Mouse (Mus musculus) small intestine, adult 2 months (tissue): ENCODE results near the gene Selenov. TPM values are rescaled to one million over a fixed set of nuclear protein-coding genes. Genes with fewer than 3 reads are reported as not detected.

Source experiments
- H3K27ac ChIP-seq: fragments of 200-500 bp; 2 replicates; pipeline ENCODE4 v1.5.1; 2012; ENCODE audit warnings: low read depth, low read length, control low read depth, inconsistent platforms; ENCODE audit not compliant: insufficient read depth
- H3K27me3 ChIP-seq: fragments of 200-500 bp; 2 replicates; pipeline ENCODE4 v1.6.1; 2012; ENCODE audit warnings: mild to moderate bottlenecking, moderate library complexity, low read length, inconsistent platforms; ENCODE audit not compliant: control insufficient read depth, insufficient read depth
- H3K36me3 ChIP-seq: fragments of 200-500 bp; 2 replicates; pipeline ENCODE4 v1.6.1; 2012; ENCODE audit warnings: mild to moderate bottlenecking, low read length, control low read depth, inconsistent platforms; ENCODE audit not compliant: control insufficient read depth, insufficient read depth
- H3K4me1 ChIP-seq: fragments of 200-500 bp; 2 replicates; pipeline ENCODE4 v1.6.1; 2012; ENCODE audit warnings: low read length, inconsistent platforms, mixed read lengths; ENCODE audit not compliant: control insufficient read depth, insufficient read depth, insufficient read length
- H3K4me3 ChIP-seq: fragments of 200-500 bp; 2 replicates; pipeline ENCODE4 v1.5.1; 2012; ENCODE audit warnings: low read depth, mild to moderate bottlenecking, control low read depth, inconsistent platforms, low read length, moderate library complexity
- CTCF ChIP-seq: fragments of 200-500 bp; IDR thresholded peaks from 2 replicates; pipeline ENCODE4 v1.5.1; 2012; ENCODE audit warnings: low read depth, mild to moderate bottlenecking, control low read depth, inconsistent platforms, low read length, moderate library complexity, mixed read lengths; ENCODE audit not compliant: insufficient replicate concordance, insufficient read length; ENCODE audit errors: extremely low read depth
- POLR2A ChIP-seq: fragments of 200-500 bp; IDR thresholded peaks from 2 replicates; pipeline ENCODE4 v1.6.1; 2012; ENCODE audit warnings: low read depth, mild to moderate bottlenecking, control low read depth, inconsistent platforms, low read length, moderate library complexity
- WGBS: fragments of 180-500 bp; shearing (Covaris S2); methylation state at CpG from one replicate; pipeline ENCODE4 v1.1.7; 2018; 5-methylcytosine and 5-hydroxymethylcytosine counted together
- polyA plus RNA-seq: library from polyadenylated mRNA; depleted of rRNA; stranded (reverse); fragments of >200 nt; gene quantifications from 2 replicates; pipeline ENCODE4 v1.2.3, GENCODE M21; 2012; rRNA removed

Selenov gene
- not detected in 2 replicates for polyA plus RNA-seq

- Histone ChIP-seq H3K27me3 (peaks cover 48% of the 10 kb centered on the region), H3K36me3 (no peaks in the 10 kb centered on the region), H3K4me1 (peaks cover 10% of the 10 kb centered on the region), H3K4me3 (no peak within 1 kb of the TSS), H3K27ac (no peak within 1 kb of the TSS)
- WGBS = 3% methylated on average over 52 of the region's 52 CpGs
- TF ChIP-seq CTCF (no peak), POLR2A (no peak)
Observed at GRCm38 (mm10) chr7:28290638-28291590, at the start of gene Selenov. Gene Selenov, minus strand, starts transcription at chr7:28291186.

- no peaks in the 10 kb centered on the region for H3K27me3 ChIP-seq
- H3K27ac ChIP-seq = peak overlapping the region; percentile 97
- 49% methylated on average over 19 of the region's 19 CpGs for WGBS
- H3K36me3 ChIP-seq = no peaks in the 10 kb centered on the region
- H3K4me1 ChIP-seq = peaks cover 15% of the 10 kb centered on the region
- no peak overlapping the region for H3K4me3 ChIP-seq
- no peak for TF ChIP-seq POLR2A
- no peak for TF ChIP-seq CTCF
Observed at GRCm38 (mm10) chr7:28339213-28339917, 48.4 kb upstream of the Selenov start.

- H3K4me1 ChIP-seq = peaks cover 15% of the 10 kb centered on the region
- 1% methylated on average over 77 of the region's 77 CpGs for WGBS
- peak within 1 kb of the TSS; percentile 97 for H3K27ac ChIP-seq
- peak within 1 kb of the TSS; percentile 85 for H3K4me3 ChIP-seq
- H3K36me3 ChIP-seq = peaks cover 3% of the 10 kb centered on the region; the same call in 1 of the 2 replicates
- TF ChIP-seq CTCF = no peak
- peak; percentile 77 for TF ChIP-seq POLR2A
- no peaks in the 10 kb centered on the region for H3K27me3 ChIP-seq
Observed at GRCm38 (mm10) chr7:28338108-28338998, 47.4 kb upstream of the Selenov start, which contains the start of gene Supt5. Gene Supt5, minus strand, starts transcription at chr7:28338746.

GRCm38 (mm10) chr7:28335471-28335870 is 44.5 kb upstream of the Selenov start:
- no peaks in the 10 kb centered on the region for H3K27me3 ChIP-seq
- no peak overlapping the region for H3K27ac ChIP-seq
- no peak overlapping the region for H3K4me3 ChIP-seq
- H3K4me1 ChIP-seq = 0 out of 2 replicates have a peak, but pooled peaks cover 6% of the 10 kb centered on the region
- TF ChIP-seq CTCF = no peak
- TF ChIP-seq POLR2A = no peak
- 85% methylated on average over 2 of the region's 2 CpGs for WGBS
- H3K36me3 ChIP-seq = peaks cover 12% of the 10 kb centered on the region

- Histone ChIP-seq H3K4me1 (0 out of 2 replicates have a peak, but pooled peaks cover 6% of the 10 kb centered on the region), H3K27ac (no peak overlapping the region), H3K36me3 (peaks cover 21% of the 10 kb centered on the region), H3K27me3 (no peaks in the 10 kb centered on the region), H3K4me3 (no peak overlapping the region)
- 73% methylated on average over 4 of the region's 4 CpGs for WGBS
- TF ChIP-seq POLR2A (no peak), CTCF (no peak)
Observed at GRCm38 (mm10) chr7:28334534-28334933, 43.5 kb upstream of the Selenov start.

- no peaks in the 10 kb centered on the region for H3K4me1 ChIP-seq
- no peak overlapping the region for H3K4me3 ChIP-seq
- TF ChIP-seq POLR2A (no peak), CTCF (no peak)
- no peak overlapping the region for H3K27ac ChIP-seq
- no peaks in the 10 kb centered on the region for H3K27me3 ChIP-seq
- 92% methylated on average over 2 of the region's 2 CpGs for WGBS
- H3K36me3 ChIP-seq = peaks cover 64% of the 10 kb centered on the region
Observed at GRCm38 (mm10) chr7:28328260-28328659, 37.3 kb upstream of the Selenov start.
